Mouse (Mus musculus) CH12F3 (cell line): ENCODE measurements around the gene Akt2.

Source experiments
- in situ Hi-C: fragments of 300-500 bp; cut with MboI; formaldehyde crosslinking; loops from 2 replicates; pipeline ENCODE4 v1.14.3; 2020; ENCODE audit warnings: low sequenced_read_pairs

Akt2 gene

DNA sequence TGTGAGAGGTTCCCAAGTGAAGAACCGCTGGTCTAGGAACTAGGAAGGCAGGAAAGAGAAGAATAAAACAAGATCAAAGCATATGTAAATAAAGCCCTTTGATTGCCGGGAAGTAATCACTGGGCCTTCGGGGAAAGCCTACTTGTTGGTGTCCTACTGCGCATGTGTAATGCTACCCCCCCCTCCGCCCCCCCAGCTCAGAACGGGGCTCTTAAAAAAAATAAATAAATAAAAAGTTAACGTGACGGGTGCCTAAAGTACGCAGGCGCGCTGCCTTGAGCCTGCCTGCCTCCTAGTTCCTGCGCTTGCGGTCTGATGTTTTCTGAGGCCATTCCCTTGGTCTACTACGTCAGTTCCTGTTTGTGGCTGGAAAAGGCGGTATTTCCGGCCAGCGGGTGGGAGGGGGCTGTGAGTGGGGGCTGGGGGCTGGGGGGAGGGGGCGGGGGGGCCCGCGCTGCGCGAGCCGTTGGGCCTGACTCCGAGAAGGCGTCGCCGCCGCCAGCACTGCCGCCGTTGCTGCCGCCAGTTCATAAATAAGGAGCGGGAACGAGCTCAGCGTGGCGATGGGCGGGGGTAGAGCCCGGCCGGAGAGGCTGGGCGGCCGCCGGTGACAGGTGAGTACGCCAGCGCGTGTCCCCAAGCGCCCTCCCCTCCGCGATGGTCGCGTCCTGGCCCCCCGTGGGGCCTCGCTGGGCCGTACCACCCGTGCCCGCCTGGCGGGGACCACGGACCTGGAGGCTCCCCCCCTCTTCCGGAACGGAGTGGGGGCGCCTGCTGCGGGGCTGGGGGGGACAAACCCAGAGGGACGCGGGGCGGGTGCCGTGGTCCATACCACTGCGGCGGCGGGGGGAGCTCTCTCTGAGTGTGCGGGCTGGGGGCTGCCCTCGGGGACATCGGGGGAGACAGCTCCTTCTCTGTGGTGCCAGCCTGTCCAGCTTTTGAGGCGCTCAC is at the start of gene Akt2:
Gene Akt2, plus strand, starts transcription at position 287 of the 951 bp plus-strand sequence.
- in situ Hi-C loops, result no loop called here

DNA sequence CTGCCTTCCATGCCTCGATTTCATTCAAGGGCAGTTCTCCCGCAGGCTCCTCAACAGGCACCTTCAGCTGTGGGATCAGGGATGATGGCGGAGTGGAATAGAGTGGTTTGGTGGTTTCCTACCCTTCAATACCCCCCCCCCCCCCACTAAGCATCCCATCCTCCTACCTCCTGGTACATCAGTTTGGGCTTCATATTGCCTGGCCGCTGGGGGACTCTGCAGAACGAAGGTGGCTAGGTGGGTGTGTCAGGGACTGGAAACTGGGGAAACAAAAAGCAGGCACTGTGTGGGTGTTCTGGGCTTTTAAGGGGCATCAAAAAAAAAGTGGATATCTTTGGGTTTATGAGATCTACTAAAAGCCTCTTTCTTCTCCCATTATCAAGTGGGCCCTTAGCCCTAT is 49.4 kb upstream of the Akt2 start:
- in situ Hi-C loops, result no loop called here

DNA sequence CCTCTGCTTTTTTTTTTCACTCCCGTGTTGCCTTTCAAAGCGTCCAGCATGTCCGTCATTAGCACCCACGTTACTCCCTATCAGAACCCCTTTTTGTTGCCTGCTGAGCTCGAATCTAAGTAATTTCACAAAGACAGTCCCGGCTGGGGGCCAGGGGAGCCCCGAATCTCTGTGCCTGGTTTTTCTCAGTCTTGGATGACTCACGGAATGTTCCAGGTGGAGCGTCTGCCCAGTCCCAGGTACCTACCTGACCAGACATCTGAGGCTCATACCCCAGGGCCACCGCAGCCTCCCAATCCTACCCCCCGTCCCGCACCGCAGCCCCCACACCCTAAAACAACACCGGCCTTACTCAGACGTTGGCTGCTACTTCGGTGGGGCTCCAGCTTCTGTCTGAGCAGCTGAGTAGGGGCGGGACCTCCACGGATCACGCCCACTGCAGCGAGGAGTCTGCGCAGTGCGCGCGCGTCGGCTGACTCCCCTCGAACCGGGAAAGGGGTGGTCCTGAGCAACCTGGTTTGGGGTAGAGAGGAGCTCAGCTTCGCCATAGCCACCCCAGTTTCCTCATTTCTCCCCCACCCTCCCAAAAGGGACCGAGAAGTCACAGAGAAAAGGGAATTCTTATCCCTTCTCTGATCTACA is 48.8 kb upstream of the Akt2 start:
- in situ Hi-C loops, result no loop called here

DNA sequence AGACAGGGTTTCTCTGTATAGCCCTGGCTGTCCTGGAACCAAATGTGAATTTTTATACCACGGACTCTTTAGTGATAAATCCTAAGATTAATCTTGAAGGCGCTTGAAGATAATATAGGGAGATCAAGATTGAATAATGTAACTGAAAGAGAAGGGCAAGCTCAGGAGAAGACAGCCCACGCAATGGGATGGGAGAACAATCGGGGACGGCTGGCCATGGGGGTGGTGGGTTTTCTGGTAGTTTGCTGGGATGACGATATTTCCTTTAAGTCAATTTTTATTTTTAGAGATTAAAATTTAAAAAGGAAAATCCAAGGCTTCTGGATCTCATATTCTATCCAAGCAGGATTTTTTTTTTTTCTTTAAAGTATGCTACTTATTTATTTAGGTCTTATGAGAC is 48.3 kb upstream of the Akt2 start:
- in situ Hi-C loops, result no loop called here

DNA sequence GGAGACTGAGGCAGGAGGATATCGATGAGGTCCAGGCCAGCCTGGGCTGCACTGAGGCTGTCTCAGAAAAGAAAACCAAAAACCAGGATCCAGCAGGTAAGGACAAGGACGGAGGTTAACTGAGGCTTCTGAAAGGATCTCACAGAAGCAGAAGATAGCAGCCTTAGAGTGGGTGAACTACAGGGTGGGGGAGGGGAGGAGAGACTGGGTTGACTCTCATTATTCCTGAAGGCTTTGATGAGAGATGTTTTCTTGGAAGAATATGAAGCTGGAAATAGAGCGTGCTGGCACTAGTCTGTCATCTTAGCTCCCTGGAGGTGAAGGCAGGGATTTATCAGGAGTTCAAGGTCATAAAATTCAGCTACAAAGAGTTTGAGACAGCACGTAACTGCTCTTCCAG is 47.5 kb upstream of the Akt2 start:
- in situ Hi-C loops, result no loop called here

DNA sequence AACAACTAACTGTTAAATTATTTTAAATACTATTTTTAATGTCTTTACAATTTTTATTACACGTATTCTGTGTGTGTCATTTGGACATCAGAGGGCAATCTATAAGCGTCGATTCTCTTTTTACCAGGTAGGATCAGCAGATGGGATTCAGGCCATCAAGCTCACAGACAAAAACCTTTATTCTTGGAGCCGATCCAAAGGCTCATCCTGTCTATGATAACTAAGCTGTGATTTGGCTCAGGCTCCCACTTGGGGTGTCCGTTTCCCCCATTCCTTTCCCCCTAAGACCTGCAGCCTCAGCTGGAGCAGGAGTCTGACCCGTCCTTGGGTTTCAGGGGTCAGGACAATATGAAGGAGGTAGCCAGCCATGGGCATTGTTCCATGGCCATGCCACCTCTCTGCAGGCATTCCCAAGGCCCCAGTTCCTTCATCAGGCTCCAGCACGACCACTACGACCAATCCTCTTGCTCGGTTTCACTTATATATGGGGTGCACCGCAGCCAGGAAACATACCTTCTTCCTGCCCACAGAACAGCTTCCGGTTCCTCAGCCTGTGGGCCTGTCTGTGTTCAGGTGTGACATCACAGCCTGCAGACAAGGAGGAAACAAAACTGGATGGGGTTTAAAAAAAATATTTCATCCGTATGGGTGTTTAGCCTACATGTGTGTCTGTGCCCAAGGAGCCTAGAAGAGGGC is 46.5 kb upstream of the Akt2 start:
- in situ Hi-C loops, result no loop called here

DNA sequence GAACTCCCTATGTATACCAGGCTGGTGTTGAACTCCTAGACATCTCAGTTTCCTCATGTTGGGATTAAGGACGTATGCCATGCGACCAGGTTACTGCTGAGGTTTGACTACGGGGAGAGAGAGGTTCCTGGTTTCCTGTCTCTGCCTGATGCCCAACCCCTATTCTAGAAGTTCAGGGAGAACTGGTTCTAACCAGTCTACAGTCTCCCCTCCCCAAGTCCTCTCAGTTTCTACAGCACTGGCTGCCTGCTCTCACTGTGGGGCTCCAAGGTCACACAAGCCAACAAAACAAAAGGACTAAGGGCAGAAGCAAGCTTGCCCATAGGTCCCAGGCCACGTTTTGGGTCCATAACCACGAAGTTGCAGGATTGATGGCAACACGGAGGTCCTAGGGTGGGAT is 41.8 kb upstream of the Akt2 start:
- in situ Hi-C loops, result no loop called here

DNA sequence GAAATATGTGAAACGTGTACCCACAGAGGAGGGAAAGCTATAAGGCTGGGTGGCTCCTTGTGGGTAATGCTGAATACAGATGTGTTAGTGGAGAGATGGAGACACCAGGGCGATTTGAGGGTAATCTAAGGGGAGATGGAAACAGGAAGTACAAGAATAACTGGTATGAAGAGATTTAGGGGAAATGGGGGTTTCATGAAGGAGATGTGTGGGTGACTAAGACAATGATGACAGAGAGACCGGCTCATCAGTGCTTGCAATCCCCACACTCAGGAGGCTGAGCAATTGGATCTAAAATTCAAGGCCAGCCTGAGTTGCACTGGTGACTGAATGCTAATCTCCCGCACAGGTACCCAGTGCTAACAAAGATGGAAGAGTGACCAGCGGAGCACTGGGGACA is 39.3 kb upstream of the Akt2 start:
- in situ Hi-C loops, result no loop called here

DNA sequence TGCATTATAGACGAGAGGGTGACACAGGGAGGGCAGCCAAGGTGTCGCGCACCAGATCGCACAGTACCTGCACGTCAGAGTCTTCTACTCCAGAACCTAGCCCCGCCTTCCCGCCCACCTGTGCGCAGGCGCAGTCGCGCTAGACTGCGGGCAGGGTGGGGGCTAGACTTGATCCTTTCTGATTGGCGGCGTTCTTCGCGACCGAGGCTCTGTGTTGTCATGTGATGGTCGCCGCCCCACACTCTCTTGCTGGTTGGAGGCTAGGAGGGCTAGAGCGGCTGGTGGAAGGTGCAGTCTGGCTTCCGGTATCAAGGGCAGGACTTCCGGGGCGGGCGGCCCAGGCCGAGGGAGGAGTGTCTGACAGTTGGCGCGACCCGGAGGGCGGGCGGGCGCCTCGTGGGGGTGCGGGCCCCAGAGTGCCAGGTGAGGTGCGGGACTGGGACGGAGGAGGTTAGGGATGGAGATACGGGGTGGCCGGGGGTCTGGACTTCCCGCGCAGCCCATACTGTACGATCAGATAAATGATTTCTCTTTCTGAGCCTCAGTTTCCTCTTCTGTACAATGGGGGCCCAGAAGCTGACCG is 38.3 kb upstream of the Akt2 start, which contains the start of the genes Pld3 and 2310022A10Rik:
Gene Pld3, minus strand, starts transcription at position 288 of the 583 bp plus-strand sequence.
Gene 2310022A10Rik, plus strand, starts transcription at position 303 of the 583 bp plus-strand sequence.
- in situ Hi-C loops, result no loop called here

DNA sequence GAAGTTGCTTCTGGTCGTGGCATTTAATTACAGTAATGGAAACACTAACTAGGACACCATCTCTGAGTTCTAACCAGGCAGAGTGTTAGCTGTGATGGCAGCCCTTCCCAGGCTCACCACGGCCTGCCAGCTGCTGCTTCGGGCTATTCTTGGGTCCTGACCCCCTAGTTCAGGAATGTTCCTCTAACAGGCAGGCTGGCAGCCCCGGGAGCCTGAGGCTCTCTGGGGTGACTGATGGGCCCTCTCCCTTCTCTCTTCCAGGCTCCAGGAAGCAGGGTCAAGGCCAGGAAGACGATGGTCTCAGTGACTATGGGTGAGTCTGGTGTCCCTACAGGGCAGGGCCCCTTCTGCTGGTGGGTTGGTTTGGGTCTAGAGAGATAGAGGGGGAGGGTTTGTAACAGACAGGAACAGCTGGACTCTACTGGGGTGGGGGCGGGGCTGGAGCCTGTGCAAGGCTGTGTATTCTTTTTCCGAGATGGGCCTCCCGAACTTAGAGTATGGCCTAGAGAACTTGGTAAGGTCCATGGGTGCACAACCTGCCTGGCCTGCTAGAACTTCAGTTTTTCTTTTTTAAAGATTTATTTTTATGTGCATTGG is 31.0 kb upstream of the Akt2 start:
- in situ Hi-C loops, result no loop called here

DNA sequence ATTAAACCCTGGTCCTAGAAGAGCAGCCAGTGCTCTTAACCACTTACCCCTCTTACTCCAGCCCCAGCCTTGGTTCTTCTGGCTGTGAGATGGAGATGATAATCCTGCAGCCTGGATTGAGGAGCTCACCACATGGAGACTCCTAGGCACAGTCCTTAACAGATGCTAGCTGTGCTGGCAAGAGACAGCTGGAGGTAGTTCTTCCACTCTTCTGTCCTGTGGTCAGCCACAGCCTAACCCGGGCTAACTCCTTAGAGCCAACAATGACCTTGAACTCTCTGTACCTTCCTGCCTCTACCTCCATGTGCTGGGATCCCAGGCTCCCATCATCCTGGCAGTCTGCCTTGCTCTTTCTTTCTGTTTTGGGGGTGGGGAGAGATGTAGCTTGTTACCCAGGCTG is 30.4 kb upstream of the Akt2 start:
- in situ Hi-C loops, result no loop called here

DNA sequence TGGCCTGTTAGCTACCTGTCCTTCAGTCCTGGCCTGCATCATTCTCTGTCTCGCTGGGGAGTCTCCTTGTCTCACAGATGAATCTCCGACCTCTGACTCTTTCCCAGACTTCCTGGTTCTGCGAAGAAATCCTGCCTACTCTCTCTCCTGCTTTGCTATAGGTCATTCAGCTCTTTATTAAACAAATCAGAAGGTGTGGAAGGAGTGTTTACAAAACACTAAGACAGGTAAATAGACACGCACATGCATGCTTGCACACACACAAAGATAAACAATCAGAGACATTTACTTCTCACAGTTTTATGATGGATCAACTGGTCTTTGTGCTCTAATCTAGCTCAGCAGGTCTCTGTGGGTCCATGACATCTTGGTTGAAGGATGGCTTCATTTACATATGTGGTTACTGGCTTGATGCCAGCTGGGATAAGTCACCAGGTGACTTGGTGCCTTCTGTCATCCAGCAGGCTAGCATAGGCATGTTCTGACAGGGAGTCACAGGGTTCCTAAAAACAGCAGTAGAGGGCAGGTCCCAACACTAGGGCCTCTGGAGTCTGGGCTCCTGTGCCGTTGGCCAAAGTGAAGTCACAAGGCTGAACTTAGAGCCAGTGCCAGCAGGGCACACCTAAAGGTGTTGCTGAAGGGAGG is 21.6 kb upstream of the Akt2 start:
- in situ Hi-C loops, result no loop called here

DNA sequence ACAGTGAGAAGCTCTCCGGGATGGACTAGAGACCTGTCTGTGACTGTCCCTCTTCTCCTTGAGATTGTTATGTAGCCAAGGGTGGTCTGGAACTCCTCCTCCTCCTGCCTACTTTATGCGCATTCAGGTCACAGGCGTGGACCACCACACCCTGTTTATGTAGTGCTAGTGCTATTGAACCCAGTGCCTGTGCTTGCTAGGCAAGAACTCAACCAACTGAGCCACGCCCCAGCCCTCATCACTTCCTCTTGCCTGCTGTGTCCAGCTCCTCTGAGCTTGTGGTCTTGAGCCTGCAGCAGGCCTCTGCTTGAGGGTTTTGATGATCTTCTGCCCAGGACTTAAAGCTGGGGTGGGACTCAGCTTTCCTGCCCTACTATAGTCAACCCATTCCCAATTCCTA is 19.2 kb upstream of the Akt2 start:
- in situ Hi-C loops, result no loop called here

DNA sequence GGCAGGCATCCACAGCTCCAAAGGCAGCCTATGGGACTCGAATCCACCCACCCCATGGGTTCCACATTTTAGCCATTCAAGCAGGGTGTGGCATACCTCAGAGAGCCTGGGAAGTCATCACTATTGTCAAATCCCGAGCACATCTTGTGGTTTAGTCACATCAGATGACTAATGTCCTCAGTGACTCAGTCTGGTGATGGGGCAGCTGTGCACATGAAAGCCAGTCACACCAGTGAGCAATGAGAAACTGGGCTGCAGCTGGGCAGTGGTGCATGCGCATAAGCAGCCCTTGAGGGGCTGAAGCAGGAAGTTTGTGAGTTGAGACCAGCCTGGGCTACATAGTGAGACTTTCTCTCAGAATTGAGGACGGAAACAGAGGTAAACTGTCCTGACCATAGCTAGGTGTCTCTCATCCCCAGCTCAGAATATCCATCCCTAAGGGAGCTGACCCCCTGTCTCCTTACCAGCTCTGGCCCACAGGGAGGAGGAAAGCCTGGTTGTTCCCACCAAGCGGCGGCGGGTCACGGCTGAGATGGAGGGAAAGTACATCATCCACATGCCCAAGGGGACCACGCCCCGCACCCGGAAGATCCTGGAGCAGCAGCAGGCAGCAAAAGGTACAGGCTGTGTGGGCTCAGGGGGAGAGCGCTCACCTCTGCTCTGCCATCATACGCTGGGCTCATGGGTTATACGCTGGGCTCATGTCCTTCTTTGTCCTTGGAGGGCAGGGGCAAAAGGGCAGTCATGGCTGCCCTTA is 17.1 kb upstream of the Akt2 start:
- in situ Hi-C loops, result no loop called here

DNA sequence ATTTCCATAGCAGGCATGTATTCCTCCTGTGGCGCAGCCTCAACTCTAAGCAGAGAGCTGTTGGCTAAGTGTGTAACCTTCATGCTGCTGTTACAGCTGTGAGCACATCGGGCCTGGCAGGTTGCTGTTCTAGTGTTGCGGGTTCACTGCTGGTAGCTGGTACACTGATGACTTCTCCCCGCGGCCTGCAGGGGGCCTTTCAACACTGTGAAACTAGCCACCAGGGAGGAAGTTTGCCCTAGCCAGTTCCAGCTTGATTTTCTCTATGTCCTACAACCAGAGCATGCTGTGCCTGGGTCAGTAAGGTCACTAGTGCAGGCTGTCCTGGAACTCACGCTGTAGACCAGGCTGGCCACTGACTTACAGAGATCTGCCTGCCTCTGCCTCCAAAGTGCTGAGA is 14.4 kb upstream of the Akt2 start:
- in situ Hi-C loops, result no loop called here

DNA sequence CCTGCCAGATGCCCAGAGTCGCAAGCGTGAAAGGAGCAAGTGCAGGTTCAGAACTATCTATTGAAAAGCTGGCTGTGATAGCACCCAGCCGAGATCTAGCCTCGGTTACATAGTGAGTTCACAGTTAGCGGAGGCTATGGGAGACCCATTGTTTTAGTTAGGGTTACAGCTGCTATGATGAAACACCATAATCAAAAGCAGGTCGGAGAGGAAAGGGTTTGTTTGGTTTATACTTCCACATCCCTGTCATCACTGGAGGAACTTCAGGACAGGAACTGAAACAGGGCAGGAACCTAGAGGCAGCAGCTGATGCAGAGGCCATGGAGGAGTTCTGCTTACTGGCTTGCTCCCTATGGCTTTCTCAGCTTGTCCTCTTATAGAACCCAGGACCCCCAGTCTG is 13.8 kb upstream of the Akt2 start:
- in situ Hi-C loops, result no loop called here

DNA sequence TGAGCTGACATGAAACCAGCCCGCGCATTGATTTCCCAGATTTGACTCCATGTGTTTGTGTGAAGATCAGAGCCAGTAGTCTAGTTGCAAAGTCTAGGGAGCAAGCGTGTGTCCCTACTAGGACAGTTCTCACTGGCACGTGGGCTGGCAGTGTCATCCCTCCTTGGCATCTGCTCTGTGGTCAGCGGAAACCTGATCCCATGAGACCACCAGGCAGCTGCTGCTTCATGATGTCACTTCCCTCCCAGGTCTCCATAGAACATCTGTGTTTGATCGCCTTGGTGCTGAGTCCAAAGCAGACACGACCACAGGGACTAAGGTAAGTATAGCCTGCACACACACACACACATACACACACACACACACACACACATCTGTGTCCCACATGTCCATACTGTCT is 12.9 kb upstream of the Akt2 start:
- in situ Hi-C loops, result no loop called here

DNA sequence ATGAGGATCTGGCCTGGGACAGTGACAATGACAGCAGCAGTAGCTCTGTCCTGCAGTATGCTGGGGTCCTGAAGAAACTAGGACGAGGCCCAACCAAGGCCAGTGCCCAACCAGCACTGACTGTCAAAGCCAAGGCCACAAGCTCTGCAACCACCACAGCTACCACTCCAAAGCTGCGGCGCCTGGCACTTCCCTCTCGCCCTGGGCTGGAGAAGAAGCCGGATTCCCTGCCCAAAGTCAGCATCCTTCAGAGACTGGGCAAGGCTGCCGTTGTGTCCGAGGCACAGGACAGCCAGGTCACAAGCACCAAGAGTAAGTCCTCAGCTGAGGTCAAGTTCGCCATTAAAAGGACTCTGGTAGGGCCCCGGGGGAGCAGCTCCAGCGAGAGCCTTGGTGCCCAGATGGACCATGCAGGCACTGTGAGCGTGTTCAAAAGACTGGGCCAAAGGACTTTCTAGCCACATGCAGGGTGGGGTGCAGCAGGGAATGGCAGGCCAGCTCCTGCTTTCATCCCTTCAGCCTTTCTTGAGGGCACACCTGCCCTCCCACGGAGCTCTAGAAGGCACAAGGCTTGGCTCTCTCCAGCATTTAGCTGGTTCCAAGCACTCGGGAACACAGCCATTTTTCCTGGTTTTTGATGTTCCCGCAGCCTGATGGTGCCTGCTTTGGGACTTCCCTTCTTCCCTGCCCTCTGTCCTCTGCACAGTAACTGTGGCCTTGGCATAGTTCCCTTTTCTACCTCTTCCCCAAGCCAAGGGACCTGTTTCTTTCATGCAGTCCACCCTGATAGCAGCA is 10.8 kb upstream of the Akt2 start:
- in situ Hi-C loops, result no loop called here

DNA sequence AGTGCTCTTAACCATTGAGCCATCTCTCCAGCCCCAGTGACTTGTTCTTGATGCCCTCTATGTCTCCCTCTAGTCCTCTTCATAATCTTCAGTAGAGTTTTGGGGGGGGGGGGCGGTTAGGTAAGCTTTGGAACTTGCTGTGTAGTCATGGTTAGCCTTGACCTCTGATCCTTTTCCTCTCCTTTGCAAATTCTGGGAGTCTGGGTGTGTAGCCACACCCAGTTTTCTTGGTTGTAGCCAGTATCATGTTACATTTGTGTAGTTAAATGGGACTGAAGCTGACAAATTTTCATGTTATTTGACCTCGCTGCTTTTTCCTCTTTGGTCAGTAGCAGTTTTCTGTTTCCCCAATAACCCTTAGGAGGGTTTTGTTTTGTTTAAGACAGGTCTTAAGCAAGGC is 4.5 kb upstream of the Akt2 start:
- in situ Hi-C loops, result no loop called here
